Mouse (Mus musculus) intestine, embryonic 15.5 days (tissue): Measurements from ENCODE around the gene Fbxo4. TPM values are rescaled to one million over a fixed set of nuclear protein-coding genes. Genes with fewer than 3 reads are reported as not detected.

Source experiments
- ATAC-seq: fragments of 200-750 bp; cut with Nextera tagmentation; 2 replicates; pipeline ENCODE4 v1.8.0; 2017; ENCODE audit warnings: moderate TSS enrichment, moderate library complexity
- H3K27ac ChIP-seq: fragments of 300-500 bp; sonication (generic); 2 replicates; pipeline ENCODE4 v1.5.1; 2015; ENCODE audit warnings: mild to moderate bottlenecking, inconsistent platforms
- H3K27me3 ChIP-seq: fragments of 300-500 bp; sonication (generic); replicated peaks from 2 replicates; pipeline ENCODE4 v1.6.1; 2015; ENCODE audit warnings: inconsistent platforms
- H3K36me3 ChIP-seq: fragments of 300-500 bp; sonication (generic); 2 replicates; pipeline ENCODE4 v1.6.1; 2015; ENCODE audit warnings: inconsistent platforms
- H3K4me1 ChIP-seq: fragments of 300-500 bp; sonication (generic); replicated peaks from 2 replicates; pipeline ENCODE4 v1.6.1; 2015; ENCODE audit warnings: inconsistent platforms
- H3K4me2 ChIP-seq: fragments of 300-500 bp; sonication (generic); replicated peaks from 2 replicates; pipeline ENCODE4 v1.6.1; 2015; ENCODE audit warnings: mild to moderate bottlenecking, inconsistent platforms
- H3K4me3 ChIP-seq: fragments of 300-500 bp; sonication (generic); replicated peaks from 2 replicates; pipeline ENCODE4 v1.5.1; 2015; ENCODE audit warnings: inconsistent platforms
- H3K9ac ChIP-seq: fragments of 300-500 bp; sonication (generic); 2 replicates; pipeline ENCODE4 v1.6.1; 2015; ENCODE audit warnings: inconsistent platforms
- H3K9me3 ChIP-seq: fragments of 300-500 bp; sonication (generic); 2 replicates; pipeline ENCODE4 v1.6.1; 2016; ENCODE audit warnings: inconsistent platforms
- WGBS: fragments of 180-500 bp; shearing (Covaris S2); methylation state at CpG from one replicate; pipeline ENCODE4 v1.1.7; 2015; 5-methylcytosine and 5-hydroxymethylcytosine counted together
- polyA plus RNA-seq: library from polyadenylated mRNA; unstranded; fragments of >200 nt; fragmentation: Nextera tagmentation; extraction: Ambion mirVana; gene quantifications from 2 replicates; pipeline ENCODE4 v1.2.1, GENCODE M21; 2015

The Fbxo4 gene
- polyA plus RNA-seq, 1 experiment from 2014 or later: 12.3 TPM

DNA sequence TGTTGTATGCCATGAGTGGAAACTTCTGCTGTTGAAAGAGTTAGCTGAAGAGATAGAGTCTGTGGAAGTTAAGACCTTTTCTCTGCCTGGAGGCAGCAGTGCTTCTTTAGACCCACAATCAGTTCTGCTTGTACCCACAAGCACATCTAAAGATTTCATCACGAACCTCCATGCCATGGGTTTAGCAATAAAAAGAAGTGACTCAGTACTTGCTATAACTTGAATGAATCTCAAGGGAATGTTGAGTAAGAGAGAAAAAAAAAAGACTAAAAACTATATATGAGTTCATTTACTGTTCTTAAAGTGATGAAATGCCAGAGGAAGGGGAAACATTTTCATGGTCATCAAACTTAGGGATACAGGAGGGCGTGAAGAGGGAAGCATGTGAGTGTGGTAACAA lies 21.2 kb upstream of the Fbxo4 start:
- WGBS: 84% methylated on average over 2 of the region's 2 CpGs
- Histone ChIP-seq H3K27ac (no peak overlapping the region), H3K9ac (no peak overlapping the region), H3K36me3 (no peaks in the 10 kb centered on the region), H3K4me1 (no peaks in the 10 kb centered on the region), H3K27me3 (no peaks in the 10 kb centered on the region), H3K4me3 (no peak overlapping the region), H3K4me2 (no peak overlapping the region), H3K9me3 (no peaks in the 10 kb centered on the region)
- no peak for ATAC-seq

GRCm38 (mm10) chr15:3999144-3999543 lies 19.8 kb upstream of the Fbxo4 start:
- no peak overlapping the region for H3K9ac ChIP-seq
- H3K27me3 ChIP-seq: no peaks in the 10 kb centered on the region
- no peak overlapping the region for H3K4me3 ChIP-seq
- no peak overlapping the region for H3K27ac ChIP-seq
- ATAC-seq: no peak
- H3K9me3 ChIP-seq: no peaks in the 10 kb centered on the region
- 75% methylated on average over 2 of the region's 2 CpGs for WGBS
- H3K4me1 ChIP-seq: no peaks in the 10 kb centered on the region
- H3K4me2 ChIP-seq: no peak overlapping the region
- no peaks in the 10 kb centered on the region for H3K36me3 ChIP-seq

GRCm38 (mm10) chr15:3996267-3997010 lies 17.1 kb upstream of the Fbxo4 start:
- H3K4me3 ChIP-seq: peak overlapping the region; percentile 85
- no peaks in the 10 kb centered on the region; the same call in 1 of the 2 replicates for H3K4me1 ChIP-seq
- H3K36me3 ChIP-seq: peaks cover 7% of the 10 kb centered on the region; the same call in 1 of the 2 replicates
- H3K9ac ChIP-seq: peak overlapping the region; percentile 49
- WGBS: 19% methylated on average over 14 of the region's 14 CpGs
- H3K4me2 ChIP-seq: peak overlapping the region; percentile 71
- H3K27me3 ChIP-seq: no peaks in the 10 kb centered on the region
- peak overlapping the region; percentile 91 for H3K27ac ChIP-seq
- H3K9me3 ChIP-seq: no peaks in the 10 kb centered on the region
- peak; percentile 38; the same call in 1 of the 2 replicates for ATAC-seq

DNA sequence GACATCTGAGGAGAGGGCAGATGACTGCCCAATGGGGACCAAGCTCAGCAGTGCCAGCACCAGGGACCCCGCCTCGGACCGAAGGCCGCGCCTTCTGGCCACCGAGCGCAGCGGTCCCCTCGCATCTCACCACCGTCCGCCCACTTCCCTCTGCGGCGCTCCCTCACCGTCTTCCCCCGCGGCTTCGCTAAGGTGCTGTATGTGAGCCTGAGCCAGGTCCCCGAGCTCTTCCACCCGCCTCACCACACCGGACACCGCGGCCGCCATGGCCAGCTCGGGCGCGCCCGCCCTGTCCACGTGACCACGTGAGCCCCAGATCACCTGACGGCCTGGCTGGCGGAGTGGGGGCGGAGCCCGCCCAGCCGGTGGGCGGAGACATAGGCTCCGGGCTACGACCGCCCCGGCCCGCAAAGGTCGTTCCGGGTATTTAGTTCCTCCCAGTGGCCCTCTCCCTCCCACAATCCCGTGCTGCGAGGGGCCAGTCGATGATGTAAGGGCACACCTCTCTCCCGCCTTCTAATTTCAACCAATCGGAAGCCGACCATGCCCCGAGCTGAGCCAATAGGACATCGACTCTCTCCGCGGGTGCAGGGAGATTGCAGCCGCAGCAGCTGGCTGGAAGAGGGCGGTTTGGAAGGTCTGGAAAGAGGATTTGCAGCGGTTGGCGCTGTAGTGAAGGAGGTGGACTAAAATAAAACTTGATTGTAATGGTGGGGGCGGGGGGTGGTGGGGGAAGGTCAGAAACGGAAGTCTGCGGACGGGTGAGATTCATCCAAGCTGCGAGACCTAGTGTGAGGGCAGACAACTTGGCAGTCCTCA lies 16.3 kb upstream of the Fbxo4 start, which contains the start of gene AW549877:
AW549877 (minus strand) TSS at position 297 of the 819 bp plus-strand sequence.
- Histone ChIP-seq H3K9ac (peak within 1 kb of the TSS; percentile 89), H3K4me3 (peak within 1 kb of the TSS; percentile 85), H3K27ac (peak within 1 kb of the TSS; percentile 97), H3K4me2 (peak within 1 kb of the TSS; percentile 71), H3K4me1 (no peaks in the 10 kb centered on the region; the same call in 1 of the 2 replicates), H3K9me3 (no peaks in the 10 kb centered on the region), H3K27me3 (no peaks in the 10 kb centered on the region), H3K36me3 (peaks cover 7% of the 10 kb centered on the region; the same call in 1 of the 2 replicates)
- ATAC-seq: peak; percentile 100
- under 1% methylated on average over 61 of the region's 61 CpGs for WGBS

DNA sequence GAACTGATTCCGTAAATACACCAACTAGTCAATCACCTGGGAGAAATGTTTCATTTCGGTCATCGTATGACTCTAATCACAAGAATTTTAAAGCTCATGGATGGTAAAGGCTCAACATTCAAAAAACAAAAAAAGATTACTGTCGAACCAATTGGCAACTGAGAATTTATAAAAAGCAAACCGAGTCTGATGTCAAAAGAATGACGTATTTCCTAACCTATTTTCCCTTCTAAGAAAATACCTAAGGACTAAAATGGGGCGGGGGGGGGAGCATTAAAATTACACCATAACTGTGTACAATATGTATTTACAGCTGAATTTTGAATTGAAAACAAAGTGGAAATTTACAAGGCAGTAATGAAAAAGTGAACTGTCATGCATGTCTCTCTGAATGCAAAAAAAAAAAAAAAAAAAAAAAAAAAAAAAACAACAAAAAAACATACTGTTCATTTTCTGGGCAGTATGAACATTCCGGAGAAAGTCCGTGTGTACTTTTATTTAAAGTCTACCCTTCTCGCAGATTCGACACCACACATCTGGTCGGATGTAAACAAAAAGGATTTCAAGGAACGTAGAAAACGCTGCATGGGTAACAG lies 15.6 kb upstream of the Fbxo4 start:
- Histone ChIP-seq H3K9ac (peak overlapping the region; percentile 89), H3K27me3 (no peaks in the 10 kb centered on the region), H3K4me2 (peak overlapping the region; percentile 45), H3K36me3 (peaks cover 12% of the 10 kb centered on the region), H3K4me1 (no peaks in the 10 kb centered on the region; the same call in 1 of the 2 replicates), H3K4me3 (peak overlapping the region; percentile 85), H3K9me3 (no peaks in the 10 kb centered on the region), H3K27ac (peak overlapping the region; percentile 97)
- no peak for ATAC-seq
- WGBS: 22% methylated on average over 14 of the region's 14 CpGs

GRCm38 (mm10) chr15:3987981-3988380 lies 8.6 kb upstream of the Fbxo4 start:
- no peaks in the 10 kb centered on the region for H3K4me1 ChIP-seq
- H3K27ac ChIP-seq: no peak overlapping the region
- H3K4me3 ChIP-seq: no peak overlapping the region
- H3K9ac ChIP-seq: no peak overlapping the region
- peaks cover 22% of the 10 kb centered on the region for H3K36me3 ChIP-seq
- H3K27me3 ChIP-seq: no peaks in the 10 kb centered on the region
- H3K9me3 ChIP-seq: no peaks in the 10 kb centered on the region
- H3K4me2 ChIP-seq: no peak overlapping the region
- ATAC-seq: no peak
- 70% methylated on average over 2 of the region's 2 CpGs for WGBS

DNA sequence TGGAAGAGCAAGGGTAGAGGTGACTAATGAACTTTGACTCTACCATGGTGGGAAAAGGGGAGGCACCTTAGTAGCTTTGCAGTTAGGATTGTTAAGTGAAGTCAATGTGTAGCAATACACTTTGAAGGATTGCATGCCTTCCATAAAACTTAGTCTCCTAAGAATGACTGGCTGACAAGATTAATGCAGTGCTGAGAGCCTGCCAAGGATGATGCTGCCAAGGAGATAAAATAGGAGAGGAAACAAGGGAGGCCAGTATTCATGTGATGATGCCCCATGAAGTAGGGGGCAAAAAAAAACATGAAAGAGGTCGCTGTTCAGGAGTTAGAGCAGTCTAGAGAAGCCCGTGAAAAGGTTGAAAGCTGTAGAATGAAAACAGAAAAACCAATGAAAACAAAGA lies 5.5 kb upstream of the Fbxo4 start:
- Histone ChIP-seq H3K4me2 (no peak overlapping the region), H3K4me3 (no peak overlapping the region), H3K27me3 (no peaks in the 10 kb centered on the region), H3K4me1 (no peaks in the 10 kb centered on the region), H3K9me3 (no peaks in the 10 kb centered on the region), H3K27ac (no peak overlapping the region), H3K36me3 (0 out of 2 replicates have a peak, but pooled peaks cover 10% of the 10 kb centered on the region), H3K9ac (no peak overlapping the region)
- no peak for ATAC-seq
- 85% methylated on average over 2 of the region's 2 CpGs for WGBS

- no peak overlapping the region for H3K4me2 ChIP-seq
- WGBS: 89% methylated on average over 5 of the region's 5 CpGs
- H3K36me3 ChIP-seq: 0 out of 2 replicates have a peak, but pooled peaks cover 10% of the 10 kb centered on the region
- no peaks in the 10 kb centered on the region for H3K27me3 ChIP-seq
- H3K4me1 ChIP-seq: no peaks in the 10 kb centered on the region
- no peak overlapping the region for H3K27ac ChIP-seq
- H3K9ac ChIP-seq: no peak overlapping the region
- no peak overlapping the region for H3K4me3 ChIP-seq
- no peaks in the 10 kb centered on the region for H3K9me3 ChIP-seq
- no peak for ATAC-seq
These were observed 3.4 kb upstream of the Fbxo4 start for GRCm38 (mm10) chr15:3982732-3983131.

GRCm38 (mm10) chr15:3979871-3980270 lies 498 bp upstream of the Fbxo4 start:
- H3K4me2 ChIP-seq: peak overlapping the region; percentile 78
- 67% methylated on average over 3 of the region's 3 CpGs for WGBS
- H3K4me3 ChIP-seq: no peak overlapping the region
- no peaks in the 10 kb centered on the region for H3K27me3 ChIP-seq
- peak; percentile 25 for ATAC-seq
- H3K9ac ChIP-seq: no peak overlapping the region
- no peaks in the 10 kb centered on the region for H3K4me1 ChIP-seq
- peak overlapping the region; percentile 97 for H3K27ac ChIP-seq
- 0 out of 2 replicates have a peak, but pooled peaks cover 4% of the 10 kb centered on the region for H3K36me3 ChIP-seq
- H3K9me3 ChIP-seq: no peaks in the 10 kb centered on the region

- 94% methylated on average over 2 of the region's 2 CpGs for WGBS
These were observed 1.1 kb downstream of the Fbxo4 start for GRCm38 (mm10) chr15:3978279-3978678.

GRCm38 (mm10) chr15:3973300-3973699 lies 6.1 kb downstream of the Fbxo4 start:
- Histone ChIP-seq H3K36me3 (no peaks in the 10 kb centered on the region), H3K9ac (no peak overlapping the region), H3K4me1 (no peaks in the 10 kb centered on the region), H3K27ac (no peak overlapping the region), H3K9me3 (no peaks in the 10 kb centered on the region), H3K27me3 (no peaks in the 10 kb centered on the region), H3K4me2 (no peak overlapping the region), H3K4me3 (no peak overlapping the region)
- 91% methylated on average over 3 of the region's 3 CpGs for WGBS
- no peak for ATAC-seq

More at GRCm38 (mm10) chr15:3978279-3978678, 1.1 kb downstream of the Fbxo4 start:
- Histone ChIP-seq H3K4me1 (no peaks in the 10 kb centered on the region), H3K4me2 (0 out of 2 replicates have a peak overlapping the region, but pooled peaks have one; percentile 78), H3K27ac (no peak overlapping the region), H3K36me3 (no peaks in the 10 kb centered on the region), H3K27me3 (no peaks in the 10 kb centered on the region), H3K9me3 (no peaks in the 10 kb centered on the region), H3K4me3 (no peak overlapping the region), H3K9ac (no peak overlapping the region)
- ATAC-seq: no peak

- peak; percentile 53 for ATAC-seq
- no peak overlapping the region for H3K4me3 ChIP-seq
These were observed 9.2 kb downstream of the Fbxo4 start for GRCm38 (mm10) chr15:3970193-3970592.

More at GRCm38 (mm10) chr15:3970193-3970592, 9.2 kb downstream of the Fbxo4 start:
- Histone ChIP-seq H3K27ac (peak overlapping the region; percentile 54; the same call in 1 of the 2 replicates), H3K36me3 (no peaks in the 10 kb centered on the region), H3K27me3 (no peaks in the 10 kb centered on the region), H3K4me1 (no peaks in the 10 kb centered on the region), H3K9me3 (no peaks in the 10 kb centered on the region), H3K9ac (no peak overlapping the region), H3K4me2 (no peak overlapping the region)
- 87% methylated on average over 6 of the region's 6 CpGs for WGBS
